Mouse (Mus musculus) heart, embryonic 12.5 days (tissue): Measurements from ENCODE around the gene Rptn. TPM values are rescaled to one million over a fixed set of nuclear protein-coding genes. Genes with fewer than 3 reads are reported as not detected.
"Not testable (repeated sequence)": the region's sequence is repeated elsewhere in the genome, so short reads cannot be mapped to it uniquely, and the experiment has no call there.

Source experiments
- ATAC-seq: fragments of 200-750 bp; cut with Nextera tagmentation; 2 replicates; pipeline ENCODE4 v1.8.0; 2017; ENCODE audit warnings: moderate TSS enrichment, moderate library complexity; ENCODE audit not compliant: insufficient number of reproducible peaks, low FRiP score
- H3K27ac ChIP-seq: fragments of 300-500 bp; sonication (generic); 2 replicates; pipeline ENCODE4 v1.5.1; 2016; ENCODE audit warnings: mild to moderate bottlenecking, moderate library complexity; ENCODE audit not compliant: poor library complexity, severe bottlenecking
- H3K27me3 ChIP-seq: fragments of 300-500 bp; sonication (generic); replicated peaks from 2 replicates; pipeline ENCODE4 v1.6.1; 2016; ENCODE audit warnings: mild to moderate bottlenecking, moderate library complexity
- H3K36me3 ChIP-seq: fragments of 300-500 bp; sonication (generic); 2 replicates; pipeline ENCODE4 v1.6.1; 2016; ENCODE audit warnings: mild to moderate bottlenecking, moderate library complexity
- H3K4me1 ChIP-seq: fragments of 300-500 bp; sonication (generic); replicated peaks from 2 replicates; pipeline ENCODE4 v1.6.1; 2016; ENCODE audit warnings: mild to moderate bottlenecking
- H3K4me2 ChIP-seq: fragments of 300-500 bp; sonication (generic); 2 replicates; pipeline ENCODE4 v1.6.1; 2016; ENCODE audit warnings: mild to moderate bottlenecking, moderate library complexity
- H3K4me3 ChIP-seq: fragments of 300-500 bp; sonication (generic); 2 replicates; pipeline ENCODE4 v1.5.1; 2016; ENCODE audit warnings: mild to moderate bottlenecking
- H3K9ac ChIP-seq: fragments of 300-500 bp; sonication (generic); 2 replicates; pipeline ENCODE4 v1.6.1; 2016; ENCODE audit warnings: mild to moderate bottlenecking, moderate library complexity
- H3K9me3 ChIP-seq: fragments of 300-500 bp; sonication (generic); replicated peaks from 2 replicates; pipeline ENCODE4 v1.6.1; 2016; ENCODE audit warnings: mild to moderate bottlenecking, moderate library complexity
- WGBS: fragments of 180-500 bp; shearing (Covaris S2); methylation state at CpG from one replicate; pipeline ENCODE4 v1.1.7; 2016; 5-methylcytosine and 5-hydroxymethylcytosine counted together
- polyA plus RNA-seq: library from polyadenylated mRNA; unstranded; fragments of >200 nt; fragmentation: Nextera tagmentation; extraction: Ambion mirVana; gene quantifications from 2 replicates; pipeline ENCODE4 v1.2.1, GENCODE M21; 2016

The Rptn gene
- polyA plus RNA-seq, 1 experiment from 2014 or later: not detected

- no peak overlapping the region for H3K27ac ChIP-seq
- H3K9ac ChIP-seq: no peak overlapping the region
- H3K9me3 ChIP-seq: no peaks in the 10 kb centered on the region
- H3K4me3 ChIP-seq: no peak overlapping the region
- WGBS: 30% methylated on average over 5 of the region's 5 CpGs
- peak overlapping the region; percentile 21; the same call in 1 of the 2 replicates for H3K4me2 ChIP-seq
- H3K4me1 ChIP-seq: no peaks in the 10 kb centered on the region
- H3K36me3 ChIP-seq: no peaks in the 10 kb centered on the region
- ATAC-seq: no peak
- H3K27me3 ChIP-seq: no peaks in the 10 kb centered on the region
These were observed 13.5 kb downstream of the Rptn start for GRCm38 (mm10) chr3:93406992-93407391.

DNA sequence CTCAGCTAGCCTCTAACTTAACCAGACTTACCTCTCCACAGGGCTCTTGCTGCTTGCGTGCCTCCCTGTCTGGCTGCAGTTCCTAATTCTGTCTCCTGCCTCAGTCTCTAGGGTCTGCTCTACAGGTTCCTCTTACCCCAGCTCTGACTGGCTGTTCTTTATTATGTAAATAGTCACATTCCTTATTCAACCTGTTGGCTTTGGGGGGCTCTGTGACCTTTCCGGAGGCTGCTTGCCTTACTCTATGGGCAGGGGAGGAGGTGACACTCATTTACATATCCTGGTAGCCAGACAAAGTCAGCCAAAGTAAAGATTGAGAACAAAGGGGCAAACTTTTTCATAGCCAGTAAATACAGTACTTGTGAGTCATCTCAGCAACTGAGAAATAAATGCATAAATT, 18.4 kb downstream of the Rptn start:
- 20% methylated on average over 2 of the region's 2 CpGs for WGBS
- Histone ChIP-seq H3K4me1 (no peaks in the 10 kb centered on the region), H3K9ac (no peak overlapping the region), H3K27me3 (no peaks in the 10 kb centered on the region), H3K27ac (no peak overlapping the region), H3K9me3 (no peaks in the 10 kb centered on the region), H3K4me2 (no peak overlapping the region), H3K4me3 (no peak overlapping the region), H3K36me3 (no peaks in the 10 kb centered on the region)
- ATAC-seq: no peak

DNA sequence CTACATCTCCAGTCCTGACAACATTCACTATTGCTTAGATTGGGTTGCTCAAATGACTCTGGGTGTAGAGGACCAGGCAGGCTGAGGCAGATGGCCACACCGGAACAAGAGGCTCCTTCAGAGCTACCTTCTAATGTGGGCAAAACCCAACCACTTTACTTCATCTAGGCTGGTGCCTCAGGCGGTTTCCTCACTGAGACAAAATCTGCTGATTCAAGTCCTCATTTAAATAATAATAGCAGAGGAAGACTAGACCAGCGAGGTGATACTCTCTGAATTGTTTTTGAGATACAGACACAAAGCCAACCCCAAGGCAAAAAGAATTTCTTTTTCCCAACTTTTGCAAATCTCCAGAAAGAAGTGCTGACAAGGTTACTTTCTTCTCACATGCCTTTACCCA, 38.2 kb downstream of the Rptn start:
- no peak for ATAC-seq
- Histone ChIP-seq H3K9ac (no peak overlapping the region), H3K36me3 (no peaks in the 10 kb centered on the region), H3K27me3 (no peaks in the 10 kb centered on the region), H3K27ac (no peak overlapping the region), H3K4me2 (no peak overlapping the region), H3K9me3 (no peaks in the 10 kb centered on the region), H3K4me3 (no peak overlapping the region), H3K4me1 (no peaks in the 10 kb centered on the region)
- WGBS: 50% methylated on average over 3 of the region's 3 CpGs

GRCm38 (mm10) chr3:93442030-93442429, 48.5 kb downstream of the Rptn start, which contains the start of gene Tchh:
Tchh (plus strand) TSS chr3:93442330.
- Histone ChIP-seq H3K4me3 (0 out of 2 replicates have a peak within 1 kb of the TSS, but pooled peaks have one; percentile 67), H3K4me1 (peaks cover 10% of the 10 kb centered on the region), H3K4me2 (peak within 1 kb of the TSS; percentile 98), H3K9ac (no peak within 1 kb of the TSS), H3K36me3 (no peaks in the 10 kb centered on the region), H3K27ac (no peak within 1 kb of the TSS), H3K27me3 (peaks cover 17% of the 10 kb centered on the region), H3K9me3 (no peaks in the 10 kb centered on the region)
- ATAC-seq: no peak
- WGBS: 75% methylated on average over 1 of the region's 1 CpGs

DNA sequence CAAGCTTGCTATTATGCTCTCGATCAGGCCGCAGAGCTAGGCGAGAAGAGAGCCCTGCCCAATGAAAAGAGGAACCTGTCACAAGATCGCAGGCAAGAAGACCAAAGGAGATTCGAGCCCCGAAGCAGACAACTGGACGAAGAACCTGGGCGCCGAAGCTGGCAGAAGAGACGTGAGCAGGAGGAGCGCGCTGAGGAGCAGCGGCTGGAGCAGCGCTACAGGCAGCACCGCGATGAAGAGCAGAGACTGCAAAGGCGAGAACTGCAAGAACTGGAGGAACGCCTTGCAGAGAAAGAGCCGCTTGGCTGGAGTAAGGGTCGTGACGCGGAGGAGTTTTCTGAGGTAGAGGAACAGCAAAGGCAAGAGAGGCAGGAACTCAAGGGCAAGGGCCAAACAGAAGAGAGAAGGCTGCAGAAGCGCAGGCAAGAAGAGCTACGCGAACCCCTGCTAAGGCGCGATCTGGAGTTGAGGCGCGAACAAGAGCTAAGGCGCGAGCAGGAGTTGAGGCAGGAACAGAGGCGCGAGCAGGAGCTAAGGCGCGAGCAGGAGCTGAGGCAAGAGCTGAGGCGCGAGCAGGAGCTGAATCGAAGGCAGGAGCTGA, 50.1 kb downstream of the Rptn start:
- Histone ChIP-seq H3K4me1 (peaks cover 13% of the 10 kb centered on the region), H3K27me3 (peaks cover 22% of the 10 kb centered on the region), H3K4me2 (peak overlapping the region; percentile 98), H3K36me3 (no peaks in the 10 kb centered on the region), H3K9ac (peak overlapping the region; percentile 71), H3K4me3 (peak overlapping the region; percentile 67), H3K27ac (no peak overlapping the region), H3K9me3 (no peaks in the 10 kb centered on the region)
- under 1% methylated on average over 38 of the region's 38 CpGs for WGBS
- ATAC-seq: no peak

DNA sequence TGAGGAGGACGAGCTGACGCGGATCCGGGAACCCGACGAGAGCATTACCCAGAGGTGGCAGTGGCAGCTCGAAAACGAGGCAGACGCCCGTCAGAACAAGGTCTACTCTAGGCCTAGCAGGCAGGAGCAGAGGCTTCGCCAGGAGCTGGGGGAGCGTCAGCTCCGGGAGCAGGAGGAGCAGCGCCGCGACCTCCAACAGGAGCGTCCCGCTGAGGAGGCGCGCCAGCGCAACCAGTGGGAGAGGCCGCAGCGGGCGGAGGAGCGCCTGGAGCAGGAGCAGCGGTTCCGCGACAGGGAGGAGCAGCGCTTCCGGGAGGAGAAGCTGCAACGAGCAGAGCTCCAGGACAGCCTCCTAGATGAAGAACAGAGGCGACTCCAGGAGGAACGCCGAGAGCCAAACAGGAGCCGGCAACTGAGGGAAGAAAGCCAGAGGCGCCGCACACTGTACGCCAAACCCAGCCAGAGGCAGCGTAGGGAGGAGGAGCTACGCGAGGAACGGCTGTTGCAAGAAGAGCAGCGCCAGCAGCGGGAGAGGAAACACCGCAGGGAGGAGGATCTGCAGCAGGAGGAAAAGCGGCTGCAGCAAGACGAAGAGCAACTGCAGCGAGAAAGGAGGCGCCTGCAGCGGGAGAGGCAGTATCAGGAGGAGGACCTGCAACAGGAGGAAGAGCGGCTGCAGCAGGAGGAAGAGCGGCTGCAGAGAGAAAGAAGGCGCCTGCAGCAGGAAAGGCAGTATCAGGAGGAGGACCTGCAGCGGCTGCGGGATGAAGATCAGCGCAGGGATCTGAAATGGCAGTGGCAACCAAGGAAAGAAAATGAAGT, 51.1 kb downstream of the Rptn start:
- Histone ChIP-seq H3K4me2 (peak overlapping the region; percentile 98), H3K27me3 (peaks cover 23% of the 10 kb centered on the region), H3K4me3 (peak overlapping the region; percentile 67), H3K27ac (no peak overlapping the region), H3K9ac (peak overlapping the region; percentile 71), H3K36me3 (no peaks in the 10 kb centered on the region), H3K9me3 (no peaks in the 10 kb centered on the region), H3K4me1 (peaks cover 13% of the 10 kb centered on the region)
- WGBS: under 1% methylated on average over 56 of the region's 56 CpGs
- ATAC-seq: peak; percentile 81

GRCm38 (mm10) chr3:93445165-93445705, 51.7 kb downstream of the Rptn start:
- H3K4me1 ChIP-seq: peaks cover 13% of the 10 kb centered on the region
- H3K4me3 ChIP-seq: peak overlapping the region; percentile 67
- no peak overlapping the region for H3K27ac ChIP-seq
- no peaks in the 10 kb centered on the region for H3K36me3 ChIP-seq
- ATAC-seq: no peak
- H3K27me3 ChIP-seq: peaks cover 29% of the 10 kb centered on the region
- peak overlapping the region; percentile 71 for H3K9ac ChIP-seq
- under 1% methylated on average over 36 of the region's 36 CpGs for WGBS
- no peaks in the 10 kb centered on the region for H3K9me3 ChIP-seq
- peak overlapping the region; percentile 98 for H3K4me2 ChIP-seq

GRCm38 (mm10) chr3:93446128-93446755, 52.7 kb downstream of the Rptn start:
- peak overlapping the region; percentile 56 for H3K9ac ChIP-seq
- WGBS: 1% methylated on average over 54 of the region's 54 CpGs
- ATAC-seq: no peak
- peak overlapping the region; percentile 98 for H3K4me2 ChIP-seq
- peaks cover 20% of the 10 kb centered on the region for H3K27me3 ChIP-seq
- H3K9me3 ChIP-seq: no peaks in the 10 kb centered on the region
- peaks cover 13% of the 10 kb centered on the region for H3K4me1 ChIP-seq
- H3K27ac ChIP-seq: no peak overlapping the region
- no peaks in the 10 kb centered on the region for H3K36me3 ChIP-seq
- H3K4me3 ChIP-seq: peak overlapping the region; percentile 67

GRCm38 (mm10) chr3:93446756-93447137, 53.2 kb downstream of the Rptn start:
- not testable (repeated sequence) for H3K9me3 ChIP-seq, ATAC-seq, H3K27ac ChIP-seq, H3K36me3 ChIP-seq
- peaks cover 19% of the 10 kb centered on the region for H3K27me3 ChIP-seq
- under 1% methylated on average over 32 of the region's 32 CpGs for WGBS
- H3K4me2 ChIP-seq: peak overlapping the region; percentile 98
- peak overlapping the region; percentile 56 for H3K9ac ChIP-seq
- H3K4me3 ChIP-seq: peak overlapping the region; percentile 67
- peaks cover 13% of the 10 kb centered on the region for H3K4me1 ChIP-seq

GRCm38 (mm10) chr3:93447138-93447841, 53.8 kb downstream of the Rptn start:
- peaks cover 19% of the 10 kb centered on the region for H3K27me3 ChIP-seq
- H3K4me3 ChIP-seq: peak overlapping the region; percentile 67
- under 1% methylated on average over 59 of the region's 59 CpGs for WGBS
- H3K27ac ChIP-seq: no peak overlapping the region
- H3K4me2 ChIP-seq: peak overlapping the region; percentile 98
- peak; percentile 42; the same call in 1 of the 2 replicates for ATAC-seq
- H3K9me3 ChIP-seq: no peaks in the 10 kb centered on the region
- peaks cover 13% of the 10 kb centered on the region for H3K4me1 ChIP-seq
- H3K9ac ChIP-seq: peak overlapping the region; percentile 56
- H3K36me3 ChIP-seq: no peaks in the 10 kb centered on the region
